Mouse (Mus musculus): ENCODE results near the gene Maml2.

GRCm38 (mm10) chr9:13592701-13593100 is 294.9 kb downstream of the Maml2 start:
- TF ChIP-seq ZNF384 (IDR thresholded peaks at IDR 0.05; ENCODE audit: low read depth, low read length) (no peak), MAFK (IDR thresholded peaks at IDR 0.05; ENCODE audit: insufficient read depth, low read depth, low read length) (no peak), HCFC1 (IDR thresholded peaks at IDR 0.05; ENCODE audit: borderline replicate concordance, insufficient read depth, low read length) (no peak)
